Mouse (Mus musculus): Measurements from ENCODE around the gene Ythdf2.

DNA sequence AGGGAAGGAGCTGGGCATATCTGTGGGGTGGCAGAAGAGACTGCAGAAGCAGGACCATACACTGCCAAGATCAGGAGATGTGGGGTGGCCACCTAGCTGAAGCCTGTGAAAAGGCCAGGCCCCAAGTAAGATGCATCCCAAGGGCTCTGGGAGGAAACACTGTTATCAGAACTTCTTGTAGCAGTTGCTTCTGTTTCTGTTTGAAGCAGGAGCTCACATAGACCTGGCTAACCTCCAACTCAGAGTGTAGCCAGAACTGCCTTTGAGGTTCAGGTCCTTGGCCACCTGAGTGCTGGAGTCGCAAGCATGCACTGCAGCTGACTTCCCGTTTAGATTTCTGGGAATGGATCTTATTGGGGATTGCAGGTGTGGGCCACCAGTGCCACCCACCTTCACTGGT, 5.7 kb upstream of the Ythdf2 start:
- TF ChIP-seq CTCF (IDR thresholded peaks at IDR 0.05; ENCODE audit: extremely low read depth, insufficient read length, insufficient replicate concordance, low read depth, low read length) = no peak
- no peak for TF ChIP-seq POLR2A (IDR thresholded peaks at IDR 0.05; ENCODE audit: low read depth, low read length)

Data from small intestine, adult 2 months (tissue).